Mouse (Mus musculus): ENCODE data around the gene Lclat1. TPM values are rescaled to one million over a fixed set of nuclear protein-coding genes. Genes with fewer than 3 reads are reported as not detected.
"Not testable (repeated sequence)": the region's sequence is repeated elsewhere in the genome, so short reads cannot be mapped to it uniquely, and the experiment has no call there.

The Lclat1 gene
- total RNA-seq, 2 experiments from 2014 or later, result 42.0 to 44.1 TPM

GRCm38 (mm10) chr17:73255801-73256200, 148.0 kb downstream of the Lclat1 start:
- no peak for DNase-seq (ENCODE audit: low spot score in 2 of 2)
- intact Hi-C loops (cut with DNase I), result no loop called here

- DNase-seq (ENCODE audit: low spot score in 2 of 2), result no peak
- intact Hi-C loops (cut with DNase I), result no loop called here
These were observed 150.8 kb downstream of the Lclat1 start for GRCm38 (mm10) chr17:73258620-73259019.

GRCm38 (mm10) chr17:73259258-73259657, 151.5 kb downstream of the Lclat1 start:
- DNase-seq (ENCODE audit: low spot score in 2 of 2); intact Hi-C loops (cut with DNase I): not testable (repeated sequence)

DNA sequence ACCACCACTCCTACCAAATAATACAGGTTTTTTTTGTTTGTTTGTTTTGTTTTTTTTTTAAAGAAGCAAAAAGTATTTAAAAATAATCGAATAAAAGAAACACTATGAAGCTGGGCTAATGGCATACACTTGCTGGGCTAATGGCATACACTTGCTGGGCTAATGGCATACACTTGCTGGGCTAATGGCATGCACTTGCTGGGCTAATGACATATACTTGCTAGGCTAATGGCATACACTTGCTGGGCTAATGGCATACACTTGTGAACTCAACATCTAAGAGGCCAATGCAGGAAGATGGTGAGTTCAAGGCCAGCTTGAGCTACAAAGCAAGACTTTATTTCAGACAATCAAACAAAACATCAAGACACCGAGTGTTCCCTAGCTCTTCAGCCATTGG, 154.8 kb downstream of the Lclat1 start:
- intact Hi-C loops (cut with DNase I), result no loop called here
- no peak for DNase-seq (ENCODE audit: low spot score in 2 of 2)

GRCm38 (mm10) chr17:73263077-73263501, 155.3 kb downstream of the Lclat1 start:
- peak; percentile 81 to 94 for DNase-seq (ENCODE audit: low spot score in 2 of 2)
- intact Hi-C loops (cut with DNase I), result no loop called here

DNA sequence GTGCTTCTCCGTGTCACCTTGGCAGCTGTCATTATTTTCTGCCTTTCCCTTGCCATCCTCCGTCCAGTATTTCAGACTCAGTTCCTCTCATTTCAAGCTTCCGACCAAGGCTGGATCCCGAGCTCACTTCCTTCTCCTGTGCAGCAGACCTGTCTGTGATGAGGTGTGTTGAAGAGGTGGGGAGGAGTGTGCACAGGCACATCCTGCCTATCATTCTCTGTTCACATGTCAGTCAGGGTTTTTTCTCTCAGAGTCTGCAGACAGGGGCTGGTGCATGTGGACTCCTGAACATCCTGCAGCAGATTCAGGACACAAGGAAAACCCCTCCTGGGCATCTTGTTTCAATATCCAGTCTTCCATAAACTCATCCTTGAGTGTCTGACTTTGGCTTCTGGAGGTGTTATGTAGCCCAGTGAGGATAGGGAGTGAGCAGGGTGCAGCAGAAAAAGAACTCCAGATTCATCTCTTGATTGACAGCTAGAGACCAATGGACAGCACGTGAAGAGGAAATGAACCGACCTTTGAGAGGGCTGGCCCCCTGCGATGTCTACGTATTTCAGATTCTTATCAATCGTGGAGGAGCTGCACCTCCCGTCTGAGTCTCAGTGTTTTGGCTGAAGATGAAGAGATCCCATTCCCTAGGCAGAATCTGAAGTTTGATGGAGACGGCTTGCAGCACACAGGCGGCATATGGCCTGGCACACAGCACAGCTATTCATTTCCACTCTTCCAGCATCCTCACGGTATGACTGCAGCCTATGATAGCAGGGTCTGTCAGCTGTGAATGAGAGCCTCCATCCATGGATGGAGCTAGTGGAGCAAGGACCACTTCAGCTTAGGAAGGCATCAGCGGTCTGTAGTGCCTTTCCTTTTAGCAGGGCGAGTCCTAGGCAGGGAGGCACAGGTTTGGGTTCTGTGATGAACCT, 163.3 kb downstream of the Lclat1 start:
- DNase-seq (ENCODE audit: low spot score in 2 of 2), result peak in 1 of 2 experiments; percentile 20
- intact Hi-C loops (cut with DNase I), result no loop called here

- intact Hi-C loops (cut with DNase I), result no loop called here
- DNase-seq (ENCODE audit: low spot score in 2 of 2), result peak; percentile 75 to 95
These were observed 164.2 kb downstream of the Lclat1 start for GRCm38 (mm10) chr17:73271797-73272600.

GRCm38 (mm10) chr17:73273809-73274208, 166.0 kb downstream of the Lclat1 start:
- no peak for DNase-seq (ENCODE audit: low spot score in 2 of 2)
- intact Hi-C loops (cut with DNase I), result no loop called here

- no peak for DNase-seq (ENCODE audit: low spot score in 2 of 2)
- intact Hi-C loops (cut with DNase I), result no loop called here
These were observed 167.3 kb downstream of the Lclat1 start for GRCm38 (mm10) chr17:73275066-73275465.

DNA sequence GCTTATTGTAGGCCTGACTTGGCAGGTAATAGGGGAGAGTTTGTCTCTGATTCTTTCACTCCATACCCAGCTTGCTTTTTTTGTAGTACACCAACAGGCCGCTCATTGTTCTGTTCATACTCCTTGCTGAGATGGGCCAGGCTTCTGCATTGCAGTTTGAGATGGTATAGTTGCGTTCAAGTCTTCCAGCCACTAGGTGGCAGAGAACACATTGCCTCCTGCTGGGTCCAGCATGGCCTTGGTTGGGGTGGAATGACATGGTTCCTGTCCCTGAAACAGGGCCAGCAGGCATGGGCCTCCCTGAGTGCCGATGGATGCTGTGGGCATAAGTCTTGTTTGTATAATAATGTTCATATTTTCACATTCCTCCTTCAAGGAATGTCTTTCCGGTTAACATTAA, 170.0 kb downstream of the Lclat1 start:
- intact Hi-C loops (cut with DNase I), result no loop called here
- DNase-seq (ENCODE audit: low spot score in 2 of 2), result no peak

- intact Hi-C loops (cut with DNase I); DNase-seq (ENCODE audit: low spot score in 2 of 2): not testable (repeated sequence)
These were observed 174.9 kb downstream of the Lclat1 start for GRCm38 (mm10) chr17:73282702-73283101.

- DNase-seq (ENCODE audit: low spot score in 2 of 2), result no peak
- intact Hi-C loops (cut with DNase I), result no loop called here
These were observed 176.5 kb downstream of the Lclat1 start for GRCm38 (mm10) chr17:73284301-73284700.

Other genes with a start within 250 kb of the Lclat1 start
- 10 to 100 TPM; 44.4 to 45.5 TPM for gene Lbh, start 189.7 kb upstream of the Lclat1 start, total RNA-seq (2021)

All from left cerebral cortex, postnatal 14 days (tissue).